Mouse (Mus musculus): Measurements from ENCODE around the gene Mis18a. TPM values are rescaled to one million over a fixed set of nuclear protein-coding genes. Genes with fewer than 3 reads are reported as not detected.
A peak's percentile ranks its signal among the peaks of the same experiment; 100 is the strongest.

Gene Mis18a
- polyA plus RNA-seq, 1 experiment, result 9.8 TPM

GRCm38 (mm10) chr16:90706279-90706678, 20.9 kb downstream of the Mis18a start:
- H3K4me3 ChIP-seq (replicated peaks; ENCODE audit: extremely low read depth, low read depth, low read length), result no peak overlapping the region
- no peak for DNase-seq
- TF ChIP-seq POLR2A (IDR thresholded peaks at IDR 0.05; ENCODE audit: borderline replicate concordance, extremely low read depth, low read depth, low read length) (no peak), CTCF (IDR thresholded peaks at IDR 0.05; ENCODE audit: insufficient read depth, low read length) (no peak)
- H3K4me1 ChIP-seq (ENCODE audit: control insufficient read depth, insufficient read depth, low read length), result peaks cover 3% of the 10 kb centered on the region; the same call in 1 of the 2 replicates
- WGBS, result 10% methylated on average over 3 of the region's 3 CpGs

- no peak for DNase-seq
- no peak overlapping the region for H3K4me3 ChIP-seq (replicated peaks; ENCODE audit: extremely low read depth, low read depth, low read length)
- WGBS, result 43% methylated on average over 13 of the region's 13 CpGs
- no peak for TF ChIP-seq CTCF (IDR thresholded peaks at IDR 0.05; ENCODE audit: insufficient read depth, low read length)
- no peak for TF ChIP-seq POLR2A (IDR thresholded peaks at IDR 0.05; ENCODE audit: borderline replicate concordance, extremely low read depth, low read depth, low read length)
- no peaks in the 10 kb centered on the region for H3K4me1 ChIP-seq (ENCODE audit: control insufficient read depth, insufficient read depth, low read length)
Measured at GRCm38 (mm10) chr16:90704161-90704825, 22.9 kb downstream of the Mis18a start.

GRCm38 (mm10) chr16:90703646-90704045, 23.6 kb downstream of the Mis18a start:
- no peak for TF ChIP-seq POLR2A (IDR thresholded peaks at IDR 0.05; ENCODE audit: borderline replicate concordance, extremely low read depth, low read depth, low read length)
- no peak for TF ChIP-seq CTCF (IDR thresholded peaks at IDR 0.05; ENCODE audit: insufficient read depth, low read length)
- DNase-seq, result no peak
- Histone ChIP-seq H3K4me1 (ENCODE audit: control insufficient read depth, insufficient read depth, low read length) (no peaks in the 10 kb centered on the region), H3K4me3 (replicated peaks; ENCODE audit: extremely low read depth, low read depth, low read length) (no peak overlapping the region)
- 4% methylated on average over 1 of the region's 1 CpGs for WGBS

GRCm38 (mm10) chr16:90701541-90701940, 25.7 kb downstream of the Mis18a start:
- Histone ChIP-seq H3K4me1 (ENCODE audit: control insufficient read depth, insufficient read depth, low read length) (no peaks in the 10 kb centered on the region), H3K4me3 (replicated peaks; ENCODE audit: extremely low read depth, low read depth, low read length) (no peak overlapping the region)
- 93% methylated on average over 2 of the region's 2 CpGs for WGBS
- TF ChIP-seq POLR2A (IDR thresholded peaks at IDR 0.05; ENCODE audit: borderline replicate concordance, extremely low read depth, low read depth, low read length), result no peak
- no peak for TF ChIP-seq CTCF (IDR thresholded peaks at IDR 0.05; ENCODE audit: insufficient read depth, low read length)
- no peak for DNase-seq

GRCm38 (mm10) chr16:90699390-90699789, 27.8 kb downstream of the Mis18a start:
- H3K4me3 ChIP-seq (replicated peaks; ENCODE audit: extremely low read depth, low read depth, low read length), result no peak overlapping the region
- 84% methylated on average over 14 of the region's 14 CpGs for WGBS
- no peak for DNase-seq
- no peaks in the 10 kb centered on the region; the same call in 1 of the 2 replicates for H3K4me1 ChIP-seq (ENCODE audit: control insufficient read depth, insufficient read depth, low read length)
- TF ChIP-seq POLR2A (IDR thresholded peaks at IDR 0.05; ENCODE audit: borderline replicate concordance, extremely low read depth, low read depth, low read length) (no peak), CTCF (IDR thresholded peaks at IDR 0.05; ENCODE audit: insufficient read depth, low read length) (no peak)

- no peak for DNase-seq
- TF ChIP-seq POLR2A (IDR thresholded peaks at IDR 0.05; ENCODE audit: borderline replicate concordance, extremely low read depth, low read depth, low read length) (no peak), CTCF (IDR thresholded peaks at IDR 0.05; ENCODE audit: insufficient read depth, low read length) (no peak)
- Histone ChIP-seq H3K4me1 (ENCODE audit: control insufficient read depth, insufficient read depth, low read length) (peaks cover 2% of the 10 kb centered on the region; the same call in 1 of the 2 replicates), H3K4me3 (replicated peaks; ENCODE audit: extremely low read depth, low read depth, low read length) (no peak overlapping the region)
- 85% methylated on average over 9 of the region's 9 CpGs for WGBS
Measured at GRCm38 (mm10) chr16:90696306-90696705, 30.9 kb downstream of the Mis18a start.

- no peak for DNase-seq
- Histone ChIP-seq H3K4me3 (replicated peaks; ENCODE audit: extremely low read depth, low read depth, low read length) (no peak overlapping the region), H3K4me1 (ENCODE audit: control insufficient read depth, insufficient read depth, low read length) (peaks cover 2% of the 10 kb centered on the region; the same call in 1 of the 2 replicates)
- 51% methylated on average over 10 of the region's 10 CpGs for whole genome bisulfite sequencing
- TF ChIP-seq POLR2A (IDR thresholded peaks at IDR 0.05; ENCODE audit: borderline replicate concordance, extremely low read depth, low read depth, low read length), result no peak
- no peak for TF ChIP-seq CTCF (IDR thresholded peaks at IDR 0.05; ENCODE audit: insufficient read depth, low read length)
Measured at GRCm38 (mm10) chr16:90695121-90695520, 32.1 kb downstream of the Mis18a start.

- no peak for TF ChIP-seq POLR2A (IDR thresholded peaks at IDR 0.05; ENCODE audit: borderline replicate concordance, extremely low read depth, low read depth, low read length)
- TF ChIP-seq CTCF (IDR thresholded peaks at IDR 0.05; ENCODE audit: insufficient read depth, low read length), result peak; percentile 49
- WGBS, result 62% methylated on average over 9 of the region's 9 CpGs
Measured at GRCm38 (mm10) chr16:90694719-90695118, 32.5 kb downstream of the Mis18a start.

GRCm38 (mm10) chr16:90693625-90694024, 33.6 kb downstream of the Mis18a start:
- Histone ChIP-seq H3K4me1 (ENCODE audit: control insufficient read depth, insufficient read depth, low read length) (peaks cover 2% of the 10 kb centered on the region; the same call in 1 of the 2 replicates), H3K4me3 (replicated peaks; ENCODE audit: extremely low read depth, low read depth, low read length) (no peak overlapping the region)
- no peak for TF ChIP-seq CTCF (IDR thresholded peaks at IDR 0.05; ENCODE audit: insufficient read depth, low read length)
- TF ChIP-seq POLR2A (IDR thresholded peaks at IDR 0.05; ENCODE audit: borderline replicate concordance, extremely low read depth, low read depth, low read length), result no peak
- DNase-seq, result no peak
- WGBS, result 73% methylated on average over 5 of the region's 5 CpGs

More at GRCm38 (mm10) chr16:90694719-90695118, 32.5 kb downstream of the Mis18a start:
- Histone ChIP-seq H3K4me1 (ENCODE audit: control insufficient read depth, insufficient read depth, low read length) (peaks cover 2% of the 10 kb centered on the region; the same call in 1 of the 2 replicates), H3K4me3 (replicated peaks; ENCODE audit: extremely low read depth, low read depth, low read length) (no peak overlapping the region)
- DNase-seq, result no peak
